Mouse (Mus musculus): ENCODE measurements around the gene Pacsin2. TPM values are rescaled to one million over a fixed set of nuclear protein-coding genes. Genes with fewer than 3 reads are reported as not detected.

The Pacsin2 gene
- total and polyA plus RNA-seq, 3 experiments = 48.4 to 85.5 (median 53.7) TPM

DNA sequence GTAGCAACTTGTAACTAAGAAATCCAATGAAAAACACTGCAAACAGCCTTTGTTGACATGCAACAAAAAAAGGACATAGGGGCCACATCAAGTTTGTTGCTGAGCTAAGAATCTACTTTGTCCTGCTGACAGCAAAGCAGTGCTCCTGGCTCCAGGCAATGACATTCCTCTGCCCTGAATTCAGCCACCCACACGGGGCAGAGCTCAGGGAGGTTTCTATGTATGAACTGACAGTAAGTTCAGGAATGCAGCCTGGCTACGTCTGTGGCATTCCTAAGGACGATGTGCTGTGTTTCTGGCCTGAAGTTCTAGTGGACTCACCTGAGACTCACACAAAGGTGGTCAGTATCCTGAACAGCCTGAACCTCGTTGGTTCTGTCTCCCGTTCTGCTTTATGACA lies 23.7 kb downstream of the Pacsin2 start:
- Histone ChIP-seq H3K9ac (ENCODE audit: insufficient read depth, low read depth) (no peak overlapping the region), H3K9me3 (replicated peaks; ENCODE audit: low read length) (no peaks in the 10 kb centered on the region), H3K27me3 (replicated peaks) (no peaks in the 10 kb centered on the region), H3K27ac (ENCODE audit: insufficient read depth, low read depth) (no peak overlapping the region), H3K4me3 (replicated peaks in 1 of 3; ENCODE audit: low read depth in 2 of 3, low read length in 2 of 3, poor library complexity in 1 of 3) (no peak overlapping the region), H3K79me2 (replicated peaks; ENCODE audit: control insufficient read depth, extremely low read depth, insufficient read depth, poor library complexity, severe bottlenecking) (peaks cover 22% of the 10 kb centered on the region), H3K4me1 (ENCODE audit: control insufficient read depth in 1 of 2, insufficient read depth in 2 of 2) (peaks cover 13 to 83% of the 10 kb centered on the region in 2 experiments), H3K4me2 (ENCODE audit: insufficient read depth, low read depth, poor library complexity, severe bottlenecking) (no peak overlapping the region), H3K36me3 (replicated peaks in 1 of 2; ENCODE audit: control insufficient read depth in 1 of 2, insufficient read depth in 1 of 2, low read length in 1 of 2) (peaks cover 0 to 13% of the 10 kb centered on the region in 2 experiments)
- no peak for TF ChIP-seq USF1 (IDR thresholded peaks at IDR 0.05; ENCODE audit: low read depth, low read length)
- TF ChIP-seq ETS1 (conservative IDR thresholded peaks at IDR 0.05; ENCODE audit: low read depth, low read length) = no peak
- TF ChIP-seq ZKSCAN1 (IDR thresholded peaks at IDR 0.05; ENCODE audit: borderline replicate concordance, low read depth, low read length) = no peak
- no peak for TF ChIP-seq MYC (IDR thresholded peaks at IDR 0.05; ENCODE audit: low read depth, low read length)
- no peak for TF ChIP-seq TCF12 (IDR thresholded peaks at IDR 0.05; ENCODE audit: low read depth, low read length)
- no peak for TF ChIP-seq JUN (IDR thresholded peaks at IDR 0.05; ENCODE audit: insufficient read depth, low read depth, low read length)
- TF ChIP-seq GABPA (IDR thresholded peaks at IDR 0.05; ENCODE audit: insufficient replicate concordance, low read depth, low read length) = no peak
- no peak for TF ChIP-seq CTCF (conservative IDR thresholded peaks at IDR 0.05 in 1 of 2, IDR thresholded peaks at IDR 0.05 in 1 of 2; ENCODE audit: low read depth in 2 of 2, low read length in 2 of 2)
- TF ChIP-seq MAX (IDR thresholded peaks at IDR 0.05; ENCODE audit: low read length) = no peak
- no peak for TF ChIP-seq USF2 (conservative IDR thresholded peaks at IDR 0.05; ENCODE audit: low read depth, low read length)
- no peak for TF ChIP-seq CHD1 (IDR thresholded peaks at IDR 0.05; ENCODE audit: low read depth, low read length)
- no peak for TF ChIP-seq BHLHE40 (IDR thresholded peaks at IDR 0.05; ENCODE audit: low read depth, low read length)
- TF ChIP-seq KAT2A (IDR thresholded peaks at IDR 0.05; ENCODE audit: insufficient replicate concordance, low read length) = no peak
- no peak for TF ChIP-seq ZMIZ1 (IDR thresholded peaks at IDR 0.05; ENCODE audit: low read depth, low read length)
- TF ChIP-seq HCFC1 (IDR thresholded peaks at IDR 0.05; ENCODE audit: low read depth, low read length) = no peak
- DNase-seq (ENCODE audit: extremely low read depth) = no peak
- dilution Hi-C loops (cut with MboI; ENCODE audit: extremely low pct_ligation_motif_present, extremely low pct_unique_long_range_greater_than_20kb, low sequenced_read_pairs) (no loop called here), in situ Hi-C loops (cut with MboI; ENCODE audit: low pct_ligation_motif_present, low pct_unique_long_range_greater_than_20kb, low sequenced_read_pairs) (no loop called here)

DNA sequence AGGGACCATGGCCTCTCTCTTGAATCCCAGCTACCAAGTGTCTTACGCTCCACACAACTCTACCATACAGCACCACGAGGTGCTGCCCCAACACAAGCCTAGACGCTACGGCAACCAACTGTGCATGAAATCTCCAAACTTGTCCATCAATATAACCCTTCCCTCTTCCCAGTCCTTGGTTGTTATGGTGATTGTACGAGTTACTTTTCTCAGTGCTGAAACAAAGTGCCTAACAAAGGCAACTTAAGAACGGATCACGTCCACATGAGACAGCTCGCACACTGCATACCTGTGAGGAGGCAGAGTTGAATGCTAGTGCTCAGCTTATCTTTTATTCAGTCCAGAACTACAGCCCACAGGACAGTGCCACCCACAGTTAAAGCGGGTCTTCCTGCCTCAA lies 27.9 kb downstream of the Pacsin2 start:
- no peak for TF ChIP-seq CHD1 (IDR thresholded peaks at IDR 0.05; ENCODE audit: low read depth, low read length)
- TF ChIP-seq RAD21 (IDR thresholded peaks at IDR 0.05; ENCODE audit: low read depth, low read length) = peak; percentile 20
- TF ChIP-seq CTCF (conservative IDR thresholded peaks at IDR 0.05 in 1 of 2, IDR thresholded peaks at IDR 0.05 in 1 of 2; ENCODE audit: low read depth in 2 of 2, low read length in 2 of 2) = peak in 1 of 2 experiments; percentile 28; a peak in 1 of 4 replicates
- Histone ChIP-seq H3K79me2 (replicated peaks; ENCODE audit: control insufficient read depth, extremely low read depth, insufficient read depth, poor library complexity, severe bottlenecking) (peaks cover 17% of the 10 kb centered on the region), H3K4me1 (ENCODE audit: control insufficient read depth in 1 of 2, insufficient read depth in 2 of 2) (peaks cover 22 to 70% of the 10 kb centered on the region in 2 experiments), H3K36me3 (replicated peaks in 1 of 2; ENCODE audit: control insufficient read depth in 1 of 2, insufficient read depth in 1 of 2, low read length in 1 of 2) (peaks cover 0 to 7% of the 10 kb centered on the region in 2 experiments), H3K27me3 (replicated peaks) (no peaks in the 10 kb centered on the region), H3K4me2 (ENCODE audit: insufficient read depth, low read depth, poor library complexity, severe bottlenecking) (no peak overlapping the region), H3K9ac (ENCODE audit: insufficient read depth, low read depth) (no peak overlapping the region), H3K9me3 (replicated peaks; ENCODE audit: low read length) (no peaks in the 10 kb centered on the region), H3K27ac (ENCODE audit: insufficient read depth, low read depth) (no peak overlapping the region), H3K4me3 (replicated peaks in 1 of 3; ENCODE audit: low read depth in 2 of 3, low read length in 2 of 3, poor library complexity in 1 of 3) (no peak overlapping the region)
- no peak for DNase-seq (ENCODE audit: extremely low read depth)
- dilution Hi-C loops (cut with MboI; ENCODE audit: extremely low pct_ligation_motif_present, extremely low pct_unique_long_range_greater_than_20kb, low sequenced_read_pairs) = no loop called here
- in situ Hi-C loops (cut with MboI; ENCODE audit: low pct_ligation_motif_present, low pct_unique_long_range_greater_than_20kb, low sequenced_read_pairs) = no loop called here

All from CH12.LX (cell line).